Mouse (Mus musculus): ENCODE data around the gene Slc18a3.

The Slc18a3 gene

DNA sequence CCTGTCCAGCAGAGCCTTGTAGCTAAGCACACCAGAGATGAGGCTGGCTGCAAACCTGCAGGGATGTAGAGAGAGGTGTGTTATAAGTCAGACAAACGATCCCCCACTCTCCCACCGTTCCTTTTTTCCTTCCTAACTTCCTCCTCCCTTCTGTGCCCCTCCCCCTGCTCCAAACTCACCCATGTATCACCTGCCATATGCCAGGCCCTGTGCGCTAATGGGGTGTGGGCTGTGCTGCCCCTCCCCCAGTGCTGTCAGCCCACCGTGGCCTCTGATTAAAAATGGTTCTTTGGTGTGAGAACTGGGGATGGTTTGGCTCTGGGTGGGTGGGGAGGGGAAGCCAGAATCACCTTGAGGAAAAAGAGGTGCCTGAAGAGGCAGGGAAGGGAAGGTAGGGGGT is 12.1 kb downstream of the Slc18a3 start:
- DNase-seq: no peak

DNA sequence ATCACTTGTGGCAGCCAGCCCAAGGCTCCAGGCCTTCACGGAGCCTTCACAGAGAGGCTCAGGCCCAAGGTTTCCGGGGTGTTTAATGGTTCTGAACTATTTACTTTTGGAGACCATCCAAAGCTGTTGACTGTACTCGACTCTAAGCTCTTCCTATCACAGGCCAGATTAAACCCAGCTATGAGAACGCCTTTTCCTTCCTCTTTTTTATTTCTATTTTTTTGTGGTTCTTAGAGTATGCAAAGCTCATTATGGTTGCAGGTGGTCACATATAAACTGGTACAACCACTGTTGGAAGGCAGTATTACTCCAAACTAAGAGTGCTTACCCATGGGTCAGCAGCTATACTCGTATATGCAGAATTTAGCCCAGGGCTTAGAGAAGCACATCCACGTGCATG is 17.7 kb downstream of the Slc18a3 start:
- no peak for DNase-seq

DNA sequence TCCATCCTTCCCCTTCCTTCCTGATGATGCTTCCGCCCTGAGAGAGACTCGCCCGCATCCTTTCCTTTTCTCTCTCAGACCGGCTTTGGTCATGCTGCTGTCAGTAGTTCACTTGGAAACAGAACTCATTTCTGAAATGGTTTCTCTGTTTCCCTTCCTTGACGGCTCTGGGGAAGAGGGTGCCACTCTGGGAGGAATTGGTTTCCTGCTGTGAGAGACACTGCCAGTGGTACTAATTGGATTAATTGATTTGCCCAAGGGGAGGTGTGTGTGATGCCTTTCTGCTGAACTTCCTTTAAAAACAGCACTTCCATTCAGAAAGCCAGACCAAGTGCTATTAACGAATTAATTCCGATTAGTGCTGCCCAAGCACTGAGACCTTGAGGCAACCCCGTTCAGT is 21.2 kb downstream of the Slc18a3 start:
- DNase-seq: no peak

DNA sequence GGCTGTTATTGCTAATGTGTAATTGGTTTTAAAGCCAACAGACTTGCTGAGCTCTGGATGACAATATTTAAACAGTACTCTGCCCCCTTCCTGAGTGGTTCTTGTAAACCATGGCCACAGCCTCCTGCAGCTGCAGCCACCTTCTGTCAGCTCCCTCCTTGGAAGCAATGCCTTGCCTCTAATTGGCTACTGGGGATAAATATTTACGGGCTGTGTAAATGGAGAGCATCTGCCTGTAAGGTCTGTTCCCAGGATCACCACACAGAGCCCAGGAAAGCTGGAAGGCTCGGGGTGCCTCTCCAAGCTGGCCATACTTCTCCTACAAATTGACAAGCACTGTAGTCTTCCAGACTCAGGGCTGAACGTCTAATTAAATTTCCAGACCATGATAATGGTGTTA is 24.9 kb downstream of the Slc18a3 start:
- no peak for DNase-seq

DNA sequence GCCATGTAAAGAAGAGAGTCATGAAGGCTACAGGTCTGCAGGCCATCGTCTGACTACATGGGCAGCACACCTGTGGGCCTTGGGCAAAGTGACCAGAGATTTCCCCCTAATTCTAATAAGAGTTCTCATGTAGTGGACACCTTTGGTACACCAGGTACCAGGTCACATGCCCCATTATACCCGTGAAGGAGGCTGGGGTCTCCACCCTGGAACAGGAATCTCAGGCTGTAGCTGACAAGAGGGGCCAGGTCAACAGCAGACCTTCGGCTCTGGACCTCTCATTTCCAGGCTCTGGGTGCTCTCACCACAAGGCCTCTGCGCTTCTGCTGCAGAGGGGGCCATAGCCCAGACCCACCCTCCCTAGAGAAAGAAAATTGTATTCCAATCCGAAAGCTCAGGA is 25.3 kb downstream of the Slc18a3 start:
- no peak for DNase-seq

DNA sequence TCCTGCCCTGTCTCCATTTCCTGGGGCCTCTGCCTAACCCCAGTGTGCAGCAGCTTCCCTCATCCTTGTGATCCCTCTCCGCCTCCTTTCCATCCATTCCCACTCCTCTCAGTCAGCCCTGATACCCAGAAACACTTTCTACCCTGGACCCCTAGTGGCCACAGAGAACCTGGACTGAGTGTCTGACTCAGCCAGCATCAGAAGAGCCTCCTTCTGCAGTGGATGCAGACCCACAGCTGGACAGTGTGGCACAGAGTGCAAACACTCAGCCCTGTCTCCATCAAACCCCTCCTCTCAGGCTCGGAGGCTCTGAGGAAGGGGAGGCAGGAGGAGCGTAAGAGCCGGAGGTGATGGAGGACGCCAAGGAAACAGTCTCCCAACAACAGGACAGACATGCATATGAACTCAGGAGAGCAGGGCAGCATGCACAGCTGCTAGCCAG is 27.3 kb downstream of the Slc18a3 start:
- DNase-seq: no peak

DNA sequence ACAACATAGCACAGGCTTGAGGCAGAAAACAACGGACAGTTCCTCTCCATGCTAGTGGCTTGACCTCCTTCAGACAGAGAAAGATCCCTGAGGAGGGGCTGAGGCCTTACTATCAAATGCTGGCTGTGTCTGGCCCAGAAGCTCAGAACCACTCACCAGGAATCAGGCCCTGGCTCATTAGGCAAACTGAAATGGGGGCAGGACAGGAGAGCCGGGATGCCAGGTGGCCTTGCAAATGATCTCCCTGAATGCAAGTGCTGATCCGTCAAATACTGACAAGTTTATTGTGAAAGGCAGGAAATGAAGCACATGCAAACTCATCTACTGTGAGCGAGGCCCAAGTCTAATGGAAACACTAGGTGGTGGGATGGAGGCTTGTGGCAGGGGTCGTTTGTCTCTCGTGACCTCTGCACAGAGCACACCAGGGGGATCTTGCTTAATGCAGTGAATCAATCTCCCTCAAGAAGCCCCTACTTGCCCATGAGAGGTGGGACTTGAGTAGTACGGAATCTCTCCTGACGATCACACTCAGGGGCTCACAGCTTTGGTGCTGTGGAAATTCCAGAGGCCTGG is 35.5 kb downstream of the Slc18a3 start:
- DNase-seq: no peak

DNA sequence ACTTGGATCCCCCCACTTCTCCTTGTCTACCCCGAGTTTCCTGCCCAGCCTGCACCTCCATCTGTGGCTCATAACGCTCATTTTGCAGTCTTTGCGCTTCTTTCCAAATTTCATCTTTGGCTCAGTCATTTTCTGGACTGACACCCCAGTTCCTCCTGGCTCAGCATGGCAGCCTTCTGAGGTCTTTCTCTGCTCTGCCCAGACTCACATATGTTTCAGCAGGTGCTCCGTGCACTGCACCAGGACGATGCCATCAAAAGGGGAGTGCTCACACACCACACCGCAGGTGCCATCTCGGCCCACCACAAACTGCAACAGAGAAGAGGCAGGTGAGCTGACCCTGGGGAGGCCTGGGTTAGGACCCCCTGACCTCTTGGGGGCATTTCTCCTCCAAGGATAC is 40.7 kb downstream of the Slc18a3 start:
- DNase-seq: peak; percentile 73

DNA sequence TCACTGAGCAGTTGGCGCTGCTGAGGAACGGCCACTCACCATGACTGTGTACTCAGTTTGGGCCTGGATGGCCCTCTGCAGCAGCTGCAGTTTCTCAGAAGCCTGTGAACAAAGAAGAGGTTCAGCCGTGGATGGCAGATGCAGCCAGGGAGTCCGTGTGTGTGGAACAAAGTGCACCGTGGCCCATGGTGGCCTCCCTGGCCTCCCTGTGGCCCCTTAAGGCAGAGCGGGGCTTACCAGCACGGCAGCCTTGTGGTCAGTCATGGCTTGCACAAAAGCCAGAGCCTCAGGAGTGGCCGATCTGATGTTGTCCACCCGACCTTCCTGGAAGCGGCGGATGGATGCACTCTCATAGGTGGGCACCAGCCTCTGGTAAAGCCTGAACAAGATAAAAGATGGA is 45.9 kb downstream of the Slc18a3 start:
- DNase-seq: no peak

All from cerebellum, adult 9-10 months (tissue).